Comparison of ENCODE assay signal across 8 mouse cellular contexts in the genomic region with DNA sequence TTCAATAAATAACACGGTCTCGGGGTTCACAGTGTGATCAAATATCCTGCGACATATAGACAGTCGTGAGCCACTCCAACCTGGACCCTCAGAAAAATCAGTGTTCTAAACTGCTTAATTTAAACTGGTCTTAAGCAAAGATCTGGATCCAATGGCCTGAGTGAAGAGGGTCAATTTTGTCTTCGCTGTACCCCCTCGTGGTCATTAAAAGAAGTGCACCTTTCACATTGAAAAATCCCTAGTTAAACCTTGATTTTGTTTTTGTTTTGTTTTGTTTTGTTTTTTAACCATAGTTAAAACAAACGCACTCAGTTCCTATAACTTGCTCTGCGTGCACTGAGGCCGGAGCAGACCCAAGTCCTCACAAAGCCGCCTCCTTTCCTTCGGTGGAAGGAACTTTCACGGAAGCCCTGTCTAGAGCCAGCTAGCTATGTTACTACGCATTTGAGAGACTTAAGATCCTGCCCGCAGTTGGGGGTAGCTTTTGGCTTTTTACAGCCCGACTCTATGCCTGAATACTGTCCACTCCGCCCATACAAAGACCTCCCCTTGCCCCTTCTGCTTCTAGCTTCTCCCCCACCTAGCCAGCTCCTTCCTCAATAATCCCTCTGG. TPM values are rescaled to one million over a fixed set of nuclear protein-coding genes. Genes with fewer than 3 reads are reported as not detected.
DNase-seq lines count a peak whose midpoint lies in the region; ATAC-seq and TF ChIP-seq lines count a peak whose summit lies in the region.

No protein-coding gene starts in this region.

- no peak for TF ChIP-seq POLR2A in cerebellum, adult 2 months (IDR thresholded peaks at IDR 0.05; ENCODE audit: borderline replicate concordance, insufficient read depth, low read length)

- H3K27me3 ChIP-seq in cerebellum, adult 2 months (ENCODE audit: control insufficient read depth, insufficient read depth, low read length): no peaks in the 10 kb centered on the region
- H3K27me3 ChIP-seq in embryonic facial prominence, embryonic 10.5 days (replicated peaks; ENCODE audit: low read depth, poor library complexity, severe bottlenecking): no peaks in the 10 kb centered on the region
- no peaks in the 10 kb centered on the region for H3K27me3 ChIP-seq in hindbrain, embryonic 15.5 days
- H3K27me3 ChIP-seq in stomach, embryonic 16.5 days (ENCODE audit: control insufficient read depth, insufficient read depth, low read length): no peaks in the 10 kb centered on the region

- H3K27ac ChIP-seq in cerebellum, adult 2 months (ENCODE audit: insufficient read depth, low read length): 0 out of 2 replicates have a peak overlapping the region, but pooled peaks have one; percentile 31
- H3K27ac ChIP-seq in embryonic facial prominence, embryonic 10.5 days (replicated peaks): peak overlapping the region; percentile 98
- peak overlapping the region; percentile 94 for H3K27ac ChIP-seq in hindbrain, embryonic 15.5 days (replicated peaks)
- H3K27ac ChIP-seq in stomach, embryonic 16.5 days (ENCODE audit: low read length): peak overlapping the region; percentile 87

- peaks cover 42% of the 10 kb centered on the region for H3K36me3 ChIP-seq in embryonic facial prominence, embryonic 10.5 days (replicated peaks)
- H3K36me3 ChIP-seq in hindbrain, embryonic 15.5 days: peaks cover 24% of the 10 kb centered on the region
- peaks cover 18% of the 10 kb centered on the region for H3K36me3 ChIP-seq in stomach, embryonic 16.5 days (ENCODE audit: control insufficient read depth, insufficient read depth, low read length)

- H3K4me3 ChIP-seq in cerebellum, adult 2 months (replicated peaks; ENCODE audit: insufficient read depth, low read depth, low read length): peak overlapping the region; percentile 80
- peak overlapping the region; percentile 94 for H3K4me3 ChIP-seq in embryonic facial prominence, embryonic 10.5 days
- peak overlapping the region; percentile 91 for H3K4me3 ChIP-seq in hindbrain, embryonic 15.5 days
- peak overlapping the region; percentile 88 for H3K4me3 ChIP-seq in stomach, embryonic 16.5 days (replicated peaks; ENCODE audit: low read length)

- TF ChIP-seq CTCF in cerebellum, adult 2 months (IDR thresholded peaks at IDR 0.05; ENCODE audit: borderline replicate concordance, insufficient read depth, low read depth, low read length): no peak

- H3K4me1 ChIP-seq in cerebellum, adult 2 months (ENCODE audit: control insufficient read depth, insufficient read depth, low read length): no peaks in the 10 kb centered on the region
- H3K4me1 ChIP-seq in embryonic facial prominence, embryonic 10.5 days: peaks cover 23% of the 10 kb centered on the region
- H3K4me1 ChIP-seq in hindbrain, embryonic 15.5 days (replicated peaks): peaks cover 25% of the 10 kb centered on the region
- H3K4me1 ChIP-seq in stomach, embryonic 16.5 days (ENCODE audit: control insufficient read depth, insufficient read depth, low read length): peaks cover 17% of the 10 kb centered on the region; the same call in 1 of the 2 replicates

- H3K9ac ChIP-seq in hindbrain, embryonic 15.5 days: peak overlapping the region; percentile 77
- peak overlapping the region; percentile 91 for H3K9ac ChIP-seq in stomach, embryonic 16.5 days (ENCODE audit: low read length)

- no peaks in the 10 kb centered on the region for H3K9me3 ChIP-seq in embryonic facial prominence, embryonic 10.5 days
- H3K9me3 ChIP-seq in hindbrain, embryonic 15.5 days: no peaks in the 10 kb centered on the region
- no peaks in the 10 kb centered on the region for H3K9me3 ChIP-seq in stomach, embryonic 16.5 days (replicated peaks; ENCODE audit: control insufficient read depth, low read length)

- peak overlapping the region; percentile 96 for H3K4me2 ChIP-seq in hindbrain, embryonic 15.5 days
- peak overlapping the region; percentile 96 for H3K4me2 ChIP-seq in stomach, embryonic 16.5 days (ENCODE audit: low read depth, low read length)

- ATAC-seq in hindbrain, embryonic 15.5 days (ENCODE audit: low FRiP score, low read depth): no peak
- ATAC-seq in stomach, embryonic 16.5 days (ENCODE audit: insufficient read depth, low FRiP score): no peak

- WGBS in cerebellum, adult 2 months: 4% methylated on average over 16 of the region's 16 CpGs
- 4% methylated on average over 16 of the region's 16 CpGs for WGBS in embryonic facial prominence, embryonic 10.5 days
- WGBS in hindbrain, embryonic 15.5 days: 5% methylated on average over 16 of the region's 16 CpGs
- WGBS in stomach, embryonic 16.5 days: 4% methylated on average over 16 of the region's 16 CpGs

- DNase-seq in cerebellum, adult 2 months: peak in 1 of 2 experiments; percentile 48
- DNase-seq in cerebellum, adult 11 months: no peak
- peak; percentile 71 for DNase-seq in A20 (ENCODE audit: low read depth, low spot score)
- no peak for DNase-seq in embryonic facial prominence, embryonic 10.5 days (ENCODE audit: low spot score)
- peak; percentile 38 for DNase-seq in lung, postnatal 10 days
- DNase-seq in adrenal gland, adult 8-10 months: no peak

RNA-seq across cellular contexts. Expression of a gene that starts 1.2 kb away (rescaled TPM):
- 119 and 127 TPM in 2 replicates for polyA plus RNA-seq in cerebellum, adult 2 months (2012; rRNA removed)
- polyA plus RNA-seq in embryonic facial prominence, embryonic 10.5 days (2016; fragmentation: Nextera tagmentation; extraction: Ambion mirVana): 74.6 and 76.4 TPM in 2 replicates
- 83.1 and 88.6 TPM in 2 replicates for polyA plus RNA-seq in hindbrain, embryonic 15.5 days (2015; fragmentation: Nextera tagmentation; extraction: Ambion mirVana)
- 42.7 and 46.2 TPM in 2 replicates for polyA plus RNA-seq in stomach, embryonic 16.5 days (2015; fragmentation: Nextera tagmentation; extraction: Ambion mirVana)
- 100 to 1,000 TPM; 108 to 130 (median 123) TPM for total RNA-seq in adrenal gland, adult 8-10 months (2022)

RNA-seq across cellular contexts. Expression of a gene that starts 5.2 kb away (rescaled TPM):
- polyA plus RNA-seq in cerebellum, adult 2 months (2012; rRNA removed): 43.6 and 47.0 TPM in 2 replicates
- 8.1 TPM in 2 replicates for polyA plus RNA-seq in embryonic facial prominence, embryonic 10.5 days (2016; fragmentation: Nextera tagmentation; extraction: Ambion mirVana)
- polyA plus RNA-seq in hindbrain, embryonic 15.5 days (2015; fragmentation: Nextera tagmentation; extraction: Ambion mirVana): 57.6 and 57.7 TPM in 2 replicates
- 33.1 TPM in 2 replicates for polyA plus RNA-seq in stomach, embryonic 16.5 days (2015; fragmentation: Nextera tagmentation; extraction: Ambion mirVana)
- total RNA-seq in adrenal gland, adult 8-10 months (2022): 10 to 100 TPM; 36.8 to 59.1 (median 47.9) TPM

Comparison
In these comparisons a context has a peak if more than half of its experiments do, and no peak if none do; other contexts are left out.
1. DNase-seq: peak in A20 (single experiment) and lung, postnatal 10 days (single experiment); none in cerebellum, adult 11 months (single experiment), embryonic facial prominence, embryonic 10.5 days (single experiment) and adrenal gland, adult 8-10 months (single experiment).
2. H3K27ac ChIP-seq: peak in every context shown above with its lines; median percentile 98 in embryonic facial prominence, embryonic 10.5 days; 94 in hindbrain, embryonic 15.5 days; 87 in stomach, embryonic 16.5 days; 31 in cerebellum, adult 2 months.
3. Peak in every context shown above with its lines, with median percentiles within 50 percentile points of each other: H3K4me3 ChIP-seq.